Mouse (Mus musculus): Measurements from ENCODE around the gene Gfod1. TPM values are rescaled to one million over a fixed set of nuclear protein-coding genes. Genes with fewer than 3 reads are reported as not detected.

Gene Gfod1
- total RNA-seq, 2 experiments from 2014 or later = 28.8 to 34.0 TPM

- no peak for DNase-seq
- intact Hi-C loops (cut with DNase I) = no loop called here
Measured at GRCm38 (mm10) chr13:43210956-43211355, 93.0 kb downstream of the Gfod1 start.

- no peak for DNase-seq
- intact Hi-C loops (cut with DNase I) = no loop called here
Measured at GRCm38 (mm10) chr13:43209560-43209959, 94.4 kb downstream of the Gfod1 start.

- DNase-seq = no peak
- intact Hi-C loops (cut with DNase I) = no loop called here
Measured at GRCm38 (mm10) chr13:43208914-43209439, 95.0 kb downstream of the Gfod1 start.

- intact Hi-C loops (cut with DNase I) = no loop called here
- no peak for DNase-seq
Measured at GRCm38 (mm10) chr13:43206118-43206683, 97.8 kb downstream of the Gfod1 start.

- no peak for DNase-seq
- intact Hi-C loops (cut with DNase I) = no loop called here
Measured at GRCm38 (mm10) chr13:43203641-43204040, 100.3 kb downstream of the Gfod1 start.

GRCm38 (mm10) chr13:43203234-43203633, 100.7 kb downstream of the Gfod1 start:
- peak; percentile 87 to 88 for DNase-seq
- intact Hi-C loops (cut with DNase I) = no loop called here

GRCm38 (mm10) chr13:43202351-43202750, 101.6 kb downstream of the Gfod1 start:
- intact Hi-C loops (cut with DNase I) = no loop called here
- DNase-seq = no peak

- peak; percentile 39 to 64 for DNase-seq
- intact Hi-C loops (cut with DNase I) = loop anchor here (2.0 kb wide), 2 partner anchors 64 to 102 kb away; no protein-coding TSS in a partner anchor
Measured at GRCm38 (mm10) chr13:43201033-43201432, 102.9 kb downstream of the Gfod1 start.

- intact Hi-C loops (cut with DNase I) = loop anchor here (2.0 kb wide), 2 partner anchors 64 to 102 kb away; no protein-coding TSS in a partner anchor
- DNase-seq = no peak
Measured at GRCm38 (mm10) chr13:43200473-43200872, 103.5 kb downstream of the Gfod1 start.

GRCm38 (mm10) chr13:43199749-43200148, 104.2 kb downstream of the Gfod1 start:
- intact Hi-C loops (cut with DNase I) = loop anchor here (2.0 to 5.0 kb wide), 3 partner anchors 33 to 103 kb away; no protein-coding TSS in a partner anchor
- peak in 1 of 2 experiments; percentile 62 for DNase-seq

- no peak for DNase-seq
- intact Hi-C loops (cut with DNase I) = loop anchor here (5.0 kb wide), 1 partner anchor 33 kb away; no protein-coding TSS in a partner anchor
Measured at GRCm38 (mm10) chr13:43199282-43199681, 104.7 kb downstream of the Gfod1 start.

- intact Hi-C loops (cut with DNase I) = loop anchor here (5.0 kb wide), 1 partner anchor 35 kb away; no protein-coding TSS in a partner anchor
- no peak for DNase-seq
Measured at GRCm38 (mm10) chr13:43197187-43197586, 106.8 kb downstream of the Gfod1 start.

GRCm38 (mm10) chr13:43196000-43196399, 108.0 kb downstream of the Gfod1 start:
- DNase-seq = peak; percentile 57 to 78
- intact Hi-C loops (cut with DNase I) = loop anchor here (5.0 kb wide), 1 partner anchor 36 kb away; no protein-coding TSS in a partner anchor

GRCm38 (mm10) chr13:43193932-43194331, 110.0 kb downstream of the Gfod1 start:
- DNase-seq = no peak
- intact Hi-C loops (cut with DNase I) = no loop called here

GRCm38 (mm10) chr13:43193266-43193665, 110.7 kb downstream of the Gfod1 start:
- intact Hi-C loops (cut with DNase I) = no loop called here
- no peak for DNase-seq

GRCm38 (mm10) chr13:43191741-43192192, 112.2 kb downstream of the Gfod1 start:
- peak; percentile 68 to 77 for DNase-seq

GRCm38 (mm10) chr13:43191290-43191689, 112.7 kb downstream of the Gfod1 start:
- DNase-seq = peak; percentile 42 to 51
- intact Hi-C loops (cut with DNase I) = no loop called here

More at GRCm38 (mm10) chr13:43191741-43192192, 112.2 kb downstream of the Gfod1 start:
- intact Hi-C loops (cut with DNase I) = no loop called here

- DNase-seq = no peak
- intact Hi-C loops (cut with DNase I) = no loop called here
Measured at GRCm38 (mm10) chr13:43187736-43188135, 116.2 kb downstream of the Gfod1 start.

GRCm38 (mm10) chr13:43183248-43184055, 120.5 kb downstream of the Gfod1 start:
- DNase-seq = no peak
- intact Hi-C loops (cut with DNase I) = loop anchor here (5.0 kb wide), 4 partner anchors 139 to 554 kb away; partner anchors contain the start of gene Nol7

GRCm38 (mm10) chr13:43182465-43183201, 121.3 kb downstream of the Gfod1 start:
- peak; percentile 89 to 93 for DNase-seq
- intact Hi-C loops (cut with DNase I) = loop anchor here (5.0 kb wide), 4 partner anchors 140 to 555 kb away; partner anchors contain the start of gene Nol7
